Mouse (Mus musculus) lung, embryonic 14.5 days (tissue): ENCODE results near the gene Cym. TPM values are rescaled to one million over a fixed set of nuclear protein-coding genes. Genes with fewer than 3 reads are reported as not detected.

Experiments used
- ATAC-seq: fragments of 200-750 bp; cut with Nextera tagmentation; 2 replicates; pipeline ENCODE4 v1.8.0; 2017; ENCODE audit warnings: mild to moderate bottlenecking, moderate TSS enrichment, moderate library complexity; ENCODE audit not compliant: insufficient read depth
- DNase-seq: peaks from one replicate; pipeline ENCODE4 v3.0.0-alpha.2; 2015
- H3K27ac ChIP-seq: fragments of 300-500 bp; sonication (generic); 2 replicates; pipeline ENCODE4 v1.5.1; 2014; ENCODE audit warnings: low read depth, mild to moderate bottlenecking, moderate library complexity
- H3K27me3 ChIP-seq: fragments of 300-500 bp; sonication (generic); 2 replicates; pipeline ENCODE4 v1.6.1; 2014; ENCODE audit warnings: low read length, control low read depth; ENCODE audit not compliant: insufficient read depth
- H3K36me3 ChIP-seq: fragments of 300-500 bp; sonication (generic); 2 replicates; pipeline ENCODE4 v1.6.1; 2014; ENCODE audit warnings: control low read depth; ENCODE audit not compliant: insufficient read depth
- H3K4me1 ChIP-seq: fragments of 300-500 bp; sonication (generic); 2 replicates; pipeline ENCODE4 v1.6.1; 2014; ENCODE audit warnings: antibody characterized with exemption, control low read depth; ENCODE audit not compliant: insufficient read depth
- H3K4me2 ChIP-seq: fragments of 300-500 bp; sonication (generic); 2 replicates; pipeline ENCODE4 v1.6.1; 2014; ENCODE audit warnings: mild to moderate bottlenecking
- H3K4me3 ChIP-seq: fragments of 300-500 bp; sonication (generic); 2 replicates; pipeline ENCODE4 v1.5.1; 2014; ENCODE audit warnings: low read depth, low read length
- H3K9ac ChIP-seq: fragments of 300-500 bp; sonication (generic); 2 replicates; pipeline ENCODE4 v1.6.1; 2014
- H3K9me3 ChIP-seq: fragments of 300-500 bp; sonication (generic); 2 replicates; pipeline ENCODE4 v1.6.1; 2016; ENCODE audit warnings: low read depth, low read length, control low read depth
- CTCF ChIP-seq: IDR thresholded peaks from 2 replicates; pipeline ENCODE4 v1.5.1; 2016; ENCODE audit warnings: antibody characterized with exemption, low read depth
- WGBS: fragments of 180-500 bp; shearing (Covaris S2); extraction: QIAGEN DNeasy Blood & Tissue Kit; methylation state at CpG from one replicate; pipeline ENCODE4 v1.1.7; 2014; 5-methylcytosine and 5-hydroxymethylcytosine counted together
- polyA plus RNA-seq: library from polyadenylated mRNA; unstranded; fragments of >200 nt; fragmentation: Nextera tagmentation; extraction: Ambion mirVana; gene quantifications from 2 replicates; pipeline ENCODE4 v1.2.1, GENCODE M21; 2014

Cym gene
- polyA plus RNA-seq, 1 experiment from 2014 or later = 158 TPM

GRCm38 (mm10) chr3:107188226-107188899, 33.2 kb downstream of the Cym start:
- Histone ChIP-seq H3K27me3 (no peaks in the 10 kb centered on the region), H3K9me3 (no peaks in the 10 kb centered on the region), H3K4me1 (no peaks in the 10 kb centered on the region), H3K9ac (no peak overlapping the region), H3K27ac (no peak overlapping the region), H3K36me3 (no peaks in the 10 kb centered on the region), H3K4me3 (no peak overlapping the region), H3K4me2 (no peak overlapping the region)
- ATAC-seq (peak; percentile 56; the same call in 1 of the 2 replicates), DNase-seq (peak; percentile 75)
- 29% methylated on average over 6 of the region's 6 CpGs for WGBS
- peak; percentile 80 for TF ChIP-seq CTCF

- no peak for DNase-seq
- H3K4me3 ChIP-seq = no peak overlapping the region
- no peaks in the 10 kb centered on the region for H3K36me3 ChIP-seq
- H3K9me3 ChIP-seq = no peaks in the 10 kb centered on the region
- H3K27me3 ChIP-seq = no peaks in the 10 kb centered on the region
- H3K4me2 ChIP-seq = no peak overlapping the region
- TF ChIP-seq CTCF = no peak
- H3K4me1 ChIP-seq = no peaks in the 10 kb centered on the region
- WGBS = 75% methylated on average over 4 of the region's 4 CpGs
- no peak overlapping the region for H3K27ac ChIP-seq
- no peak overlapping the region for H3K9ac ChIP-seq
- no peak for ATAC-seq
Measured at GRCm38 (mm10) chr3:107187022-107187421, 34.5 kb downstream of the Cym start.

- no peak overlapping the region for H3K4me3 ChIP-seq
- no peak overlapping the region for H3K9ac ChIP-seq
- WGBS = 65% methylated on average over 3 of the region's 3 CpGs
- no peak for DNase-seq
- no peak for ATAC-seq
- no peaks in the 10 kb centered on the region for H3K36me3 ChIP-seq
- no peak overlapping the region for H3K27ac ChIP-seq
- no peak for TF ChIP-seq CTCF
- H3K4me2 ChIP-seq = no peak overlapping the region
- H3K9me3 ChIP-seq = no peaks in the 10 kb centered on the region
- no peaks in the 10 kb centered on the region for H3K4me1 ChIP-seq
- no peaks in the 10 kb centered on the region for H3K27me3 ChIP-seq
Measured at GRCm38 (mm10) chr3:107185597-107185996, 35.9 kb downstream of the Cym start.

- 72% methylated on average over 3 of the region's 3 CpGs for WGBS
- peak; percentile 37 for DNase-seq
- no peak for TF ChIP-seq CTCF
- Histone ChIP-seq H3K27ac (no peak overlapping the region), H3K4me2 (no peak overlapping the region), H3K9ac (no peak overlapping the region), H3K4me1 (no peaks in the 10 kb centered on the region), H3K4me3 (no peak overlapping the region), H3K36me3 (no peaks in the 10 kb centered on the region), H3K9me3 (no peaks in the 10 kb centered on the region), H3K27me3 (no peaks in the 10 kb centered on the region)
- ATAC-seq = no peak
Measured at GRCm38 (mm10) chr3:107183178-107183577, 38.4 kb downstream of the Cym start.

- Histone ChIP-seq H3K27ac (no peak within 1 kb of the TSS), H3K36me3 (no peaks in the 10 kb centered on the region), H3K9me3 (no peaks in the 10 kb centered on the region), H3K4me3 (no peak within 1 kb of the TSS), H3K4me1 (no peaks in the 10 kb centered on the region), H3K4me2 (no peak within 1 kb of the TSS), H3K27me3 (no peaks in the 10 kb centered on the region), H3K9ac (no peak within 1 kb of the TSS)
- no peak for TF ChIP-seq CTCF
- ATAC-seq = no peak
- 86% methylated on average over 1 of the region's 1 CpGs for WGBS
- no peak for DNase-seq
Measured at GRCm38 (mm10) chr3:107182756-107183155, 38.8 kb downstream of the Cym start, which contains the start of gene Kcna10. Kcna10 (plus strand) TSS chr3:107183056.

- H3K4me3 ChIP-seq = no peak overlapping the region
- H3K4me2 ChIP-seq = no peak overlapping the region
- WGBS = 74% methylated on average over 2 of the region's 2 CpGs
- H3K27ac ChIP-seq = no peak overlapping the region
- no peaks in the 10 kb centered on the region for H3K36me3 ChIP-seq
- H3K9me3 ChIP-seq = no peaks in the 10 kb centered on the region
- DNase-seq (no peak), ATAC-seq (no peak)
- H3K27me3 ChIP-seq = no peaks in the 10 kb centered on the region
- H3K9ac ChIP-seq = no peak overlapping the region
- no peak for TF ChIP-seq CTCF
- no peaks in the 10 kb centered on the region for H3K4me1 ChIP-seq
Measured at GRCm38 (mm10) chr3:107180860-107181259, 40.7 kb downstream of the Cym start.

GRCm38 (mm10) chr3:107176501-107176900, 45.0 kb downstream of the Cym start:
- WGBS = 50% methylated on average over 9 of the region's 9 CpGs
- no peaks in the 10 kb centered on the region for H3K4me1 ChIP-seq
- ATAC-seq = no peak

GRCm38 (mm10) chr3:107175486-107175885, 46.0 kb downstream of the Cym start:
- no peak overlapping the region for H3K4me3 ChIP-seq
- no peaks in the 10 kb centered on the region for H3K27me3 ChIP-seq
- H3K9ac ChIP-seq = no peak overlapping the region
- H3K27ac ChIP-seq = no peak overlapping the region
- H3K9me3 ChIP-seq = no peaks in the 10 kb centered on the region
- no peak for TF ChIP-seq CTCF
- WGBS = 62% methylated on average over 4 of the region's 4 CpGs
- ATAC-seq = no peak
- DNase-seq = no peak
- no peaks in the 10 kb centered on the region for H3K4me1 ChIP-seq
- H3K36me3 ChIP-seq = no peaks in the 10 kb centered on the region
- no peak overlapping the region for H3K4me2 ChIP-seq

More at GRCm38 (mm10) chr3:107176501-107176900, 45.0 kb downstream of the Cym start:
- H3K27me3 ChIP-seq = no peaks in the 10 kb centered on the region
- no peak overlapping the region for H3K4me2 ChIP-seq
- no peak overlapping the region for H3K27ac ChIP-seq
- DNase-seq = no peak
- no peaks in the 10 kb centered on the region for H3K9me3 ChIP-seq
- no peak overlapping the region for H3K4me3 ChIP-seq
- no peak for TF ChIP-seq CTCF
- no peaks in the 10 kb centered on the region for H3K36me3 ChIP-seq
- no peak overlapping the region for H3K9ac ChIP-seq
